Comparison of ENCODE assay signal across 7 mouse cellular contexts in the genomic region with DNA sequence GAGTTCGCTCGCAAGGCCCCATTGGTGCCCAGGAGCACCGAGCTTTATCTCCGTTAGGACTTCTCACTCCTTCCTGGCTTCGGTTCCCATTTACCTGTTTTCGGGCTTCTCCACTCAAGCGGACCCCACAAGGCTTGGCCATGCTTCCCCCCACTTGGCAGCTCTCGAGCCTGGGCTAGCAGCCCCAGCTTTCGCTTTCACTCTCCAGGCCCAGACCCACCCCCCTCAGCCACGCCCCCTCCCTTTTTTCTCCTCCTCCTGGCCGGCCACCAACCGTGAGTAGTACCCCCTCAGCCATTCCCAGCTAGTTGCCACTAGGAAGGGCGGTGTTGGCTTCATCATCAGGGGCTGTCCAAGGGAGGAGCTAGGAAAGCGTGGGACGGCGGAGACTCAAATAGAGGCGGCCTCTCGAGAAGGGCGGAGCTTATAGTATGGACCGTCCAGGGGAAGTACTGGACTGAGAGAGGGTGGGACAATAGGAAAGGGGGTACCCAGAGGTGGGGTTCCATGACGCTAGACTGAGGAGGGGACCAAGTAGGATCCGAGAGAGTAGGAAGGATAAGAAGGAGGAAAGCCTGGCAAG. TPM values are rescaled to one million over a fixed set of nuclear protein-coding genes. Genes with fewer than 3 reads are reported as not detected.
A peak's percentile ranks its signal among the peaks of the same experiment; 100 is the strongest.
DNase-seq lines count a peak whose midpoint lies in the region; ATAC-seq and TF ChIP-seq lines count a peak whose summit lies in the region.

Gene Psme2, minus strand, starts transcription at position 366 of the 583 bp plus-strand sequence.

- peak; percentile 97 for DNase-seq in adrenal gland, adult 8-10 months
- peak; percentile 95 for DNase-seq in embryo, embryonic 9.5 days (ENCODE audit: extremely low spot score)
- peak; percentile 81 to 92 for DNase-seq in gastrocnemius, postnatal 4 days (ENCODE audit: low spot score in 2 of 2)
- DNase-seq in left cerebral cortex, postnatal 36 days (ENCODE audit: low spot score in 2 of 2): peak; percentile 88 to 91
- DNase-seq in midbrain, embryonic 11.5 days (ENCODE audit: low spot score, missing footprints): peak; percentile 98

- peak within 1 kb of the TSS; percentile 96 for H3K27ac ChIP-seq in intestine, embryonic 16.5 days (ENCODE audit: low read length)
- H3K27ac ChIP-seq in midbrain, embryonic 11.5 days (ENCODE audit: low read depth, low read length): peak within 1 kb of the TSS; percentile 85
- H3K27ac ChIP-seq in small intestine, adult 2 months (ENCODE audit: insufficient read depth, low read depth, low read length): peak within 1 kb of the TSS; percentile 99

- intact Hi-C loops in left cerebral cortex, postnatal 36 days (cut with DNase I): loop anchor here (2.0 kb wide), 1 partner anchor 30 kb away; the partner anchor contains the start of genes A730061H03Rik and Dcaf11

- peak; percentile 96 for ATAC-seq in intestine, embryonic 16.5 days
- peak; percentile 96 for ATAC-seq in midbrain, embryonic 11.5 days (ENCODE audit: low FRiP score)

- H3K4me3 ChIP-seq in intestine, embryonic 16.5 days (ENCODE audit: low read length): peak within 1 kb of the TSS; percentile 84
- peak within 1 kb of the TSS; percentile 91 for H3K4me3 ChIP-seq in midbrain, embryonic 11.5 days (ENCODE audit: low read depth, low read length)
- peak within 1 kb of the TSS; percentile 86 for H3K4me3 ChIP-seq in small intestine, adult 2 months (ENCODE audit: low read depth, low read length)

- peaks cover 6% of the 10 kb centered on the region for H3K36me3 ChIP-seq in intestine, embryonic 16.5 days (ENCODE audit: control insufficient read depth, insufficient read depth, low read length)
- peaks cover 12% of the 10 kb centered on the region for H3K36me3 ChIP-seq in midbrain, embryonic 11.5 days (ENCODE audit: control insufficient read depth, insufficient read depth, low read length)
- H3K36me3 ChIP-seq in small intestine, adult 2 months (ENCODE audit: control insufficient read depth, insufficient read depth, low read length): peaks cover 35% of the 10 kb centered on the region

- peak within 1 kb of the TSS; percentile 56 for H3K4me2 ChIP-seq in intestine, embryonic 16.5 days (ENCODE audit: low read depth, low read length)
- peak within 1 kb of the TSS; percentile 97 for H3K4me2 ChIP-seq in midbrain, embryonic 11.5 days

- H3K9ac ChIP-seq in intestine, embryonic 16.5 days (ENCODE audit: low read depth, low read length): peak within 1 kb of the TSS; percentile 88
- peak within 1 kb of the TSS; percentile 85 for H3K9ac ChIP-seq in midbrain, embryonic 11.5 days (ENCODE audit: low read length)

- 0% methylated on average over 22 of the region's 22 CpGs for WGBS in intestine, embryonic 16.5 days
- WGBS in midbrain, embryonic 11.5 days: under 1% methylated on average over 22 of the region's 22 CpGs
- WGBS in small intestine, adult 2 months: under 1% methylated on average over 22 of the region's 22 CpGs

- no peaks in the 10 kb centered on the region for H3K9me3 ChIP-seq in intestine, embryonic 16.5 days (ENCODE audit: control insufficient read depth, low read length)
- H3K9me3 ChIP-seq in midbrain, embryonic 11.5 days (ENCODE audit: control insufficient read depth, low read length): no peaks in the 10 kb centered on the region

- no peak for TF ChIP-seq CTCF in small intestine, adult 2 months (IDR thresholded peaks at IDR 0.05; ENCODE audit: extremely low read depth, insufficient read length, insufficient replicate concordance, low read depth, low read length)

- no peaks in the 10 kb centered on the region for H3K27me3 ChIP-seq in intestine, embryonic 16.5 days (replicated peaks; ENCODE audit: control insufficient read depth, insufficient read depth, low read length)
- no peaks in the 10 kb centered on the region for H3K27me3 ChIP-seq in midbrain, embryonic 11.5 days (ENCODE audit: control insufficient read depth, insufficient read depth, low read length)
- H3K27me3 ChIP-seq in small intestine, adult 2 months (ENCODE audit: control insufficient read depth, insufficient read depth, low read length): no peaks in the 10 kb centered on the region

- H3K4me1 ChIP-seq in intestine, embryonic 16.5 days (ENCODE audit: control insufficient read depth, insufficient read depth, low read length): peaks cover 19% of the 10 kb centered on the region
- peaks cover 15% of the 10 kb centered on the region for H3K4me1 ChIP-seq in midbrain, embryonic 11.5 days (ENCODE audit: control insufficient read depth, insufficient read depth, low read length)
- H3K4me1 ChIP-seq in small intestine, adult 2 months (ENCODE audit: control insufficient read depth, insufficient read depth, insufficient read length, low read length): peaks cover 7% of the 10 kb centered on the region

- TF ChIP-seq POLR2A in small intestine, adult 2 months (IDR thresholded peaks at IDR 0.05; ENCODE audit: low read depth, low read length): peak; percentile 52; the same call in 1 of the 2 replicates

RNA-seq across cellular contexts. Expression of gene Psme2, which starts in this region (rescaled TPM):
- total RNA-seq in adrenal gland, adult 8-10 months (2022): 100 to 1,000 TPM; 325 to 423 (median 363) TPM
- total RNA-seq in gastrocnemius, postnatal 4 days (2021): 100 to 1,000 TPM; 124 to 153 TPM
- polyA plus RNA-seq in intestine, embryonic 16.5 days (2015; fragmentation: Nextera tagmentation; extraction: Ambion mirVana): 347 and 368 TPM in 2 replicates
- 10 to 100 TPM; 42.3 to 45.4 TPM for total RNA-seq in left cerebral cortex, postnatal 36 days (2021)
- polyA plus RNA-seq in midbrain, embryonic 11.5 days (2014; fragmentation: Nextera tagmentation; extraction: Ambion mirVana): 189 and 202 TPM in 2 replicates
- polyA plus RNA-seq in small intestine, adult 2 months (2012; rRNA removed): 85.3 and 142 TPM in 2 replicates

Comparison
In these comparisons a context has a peak if more than half of its experiments do, and no peak if none do; other contexts are left out.
1. Peak in every context shown above with its lines: DNase-seq, ATAC-seq, H3K4me3 ChIP-seq and H3K27ac ChIP-seq.